Mouse (Mus musculus) A20 (cell line): ENCODE data around the gene Tomm20l.

ENCODE experiments used
- DNase-seq: peaks from one replicate; pipeline ENCODE4 v3.0.0-alpha.2; 2011; ENCODE audit warnings: low read depth, low spot score

Tomm20l gene

DNA sequence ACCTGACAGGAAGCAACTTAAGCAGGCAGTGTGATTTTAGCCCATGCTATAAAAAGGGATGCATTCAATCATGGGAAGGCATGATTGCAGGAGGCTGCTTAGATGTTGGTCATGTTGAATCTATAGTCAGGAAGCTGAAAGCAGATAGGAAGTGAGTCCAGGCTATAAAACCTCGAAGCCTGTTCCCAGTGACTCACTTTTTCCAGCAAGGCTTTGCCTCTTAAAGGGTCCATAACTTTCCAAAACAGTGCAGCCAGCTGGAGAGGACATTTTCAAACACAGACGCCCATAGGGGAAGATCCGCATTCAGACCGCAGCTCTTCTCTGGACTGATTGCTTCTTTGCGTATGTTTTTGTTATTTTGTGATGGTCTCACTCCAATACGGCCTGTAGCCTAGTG, 43.8 kb downstream of the Tomm20l start:
- no peak for DNase-seq

DNA sequence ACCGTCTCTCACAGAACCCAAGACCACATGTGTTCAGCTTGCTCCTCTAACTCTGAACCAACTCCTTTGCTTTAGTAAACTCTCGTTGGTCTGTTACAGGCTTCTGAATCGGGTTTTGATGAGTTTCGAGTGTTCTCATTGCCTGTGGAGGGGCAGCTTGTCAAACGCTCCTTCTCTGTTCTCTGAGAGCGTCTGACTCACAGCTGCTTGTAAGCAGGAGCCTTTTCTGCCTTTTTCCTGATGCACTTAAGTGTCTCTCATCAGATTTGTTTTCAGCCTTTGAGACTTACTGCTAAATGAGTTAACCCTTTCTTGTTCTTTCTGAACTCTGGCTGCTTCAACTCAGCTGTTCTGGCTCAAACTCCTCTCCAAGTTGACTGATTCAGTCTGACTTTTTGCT, 46.7 kb downstream of the Tomm20l start:
- DNase-seq: no peak

DNA sequence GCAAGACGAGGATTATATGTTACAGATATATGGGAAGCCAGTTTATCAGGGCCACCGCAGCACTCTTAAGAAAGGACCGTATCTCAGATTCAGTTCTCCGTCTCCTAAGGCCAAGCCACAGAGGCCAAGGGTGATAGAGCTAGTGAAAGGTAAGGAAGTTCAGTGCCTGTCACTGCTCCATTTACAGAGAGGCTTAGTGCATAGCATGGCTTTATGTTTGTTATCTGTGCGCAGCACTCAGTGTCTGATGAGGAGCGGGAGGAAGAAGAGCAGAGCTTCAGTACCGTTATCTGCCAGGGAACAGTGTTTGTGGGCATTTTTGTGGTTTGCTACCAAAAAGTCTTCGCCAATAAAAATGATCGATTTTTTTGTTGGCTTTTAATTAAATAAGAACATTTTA, 53.2 kb downstream of the Tomm20l start:
- no peak for DNase-seq

DNA sequence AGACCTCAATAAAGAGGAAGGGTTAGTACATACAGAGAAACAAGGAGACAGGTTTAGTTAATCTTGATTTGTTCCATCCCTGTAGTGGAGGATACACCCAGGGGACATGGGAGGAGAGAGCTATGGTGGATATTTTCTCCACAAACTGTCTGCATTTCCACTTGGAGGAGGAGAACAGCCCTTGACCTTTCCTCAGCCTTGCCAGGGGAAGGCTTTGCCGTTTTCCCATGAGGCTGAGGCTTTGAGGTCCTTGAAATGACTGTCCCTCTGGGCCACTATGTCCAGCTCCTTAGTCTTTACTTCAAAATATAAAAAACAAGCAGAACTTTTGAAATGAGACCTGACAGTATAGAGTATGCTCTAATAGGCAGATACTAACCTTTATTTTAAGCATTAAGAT, 58.7 kb downstream of the Tomm20l start:
- no peak for DNase-seq
